Mouse (Mus musculus) MEL (cell line): ENCODE measurements around the gene Ptms.

ENCODE experiments used
- CTCF ChIP-seq, 3 experiments: IDR thresholded peaks in 2 of 3; conservative IDR thresholded peaks in 1 of 3; 2 replicates each; pipeline ENCODE4 v1.5.1; 2011 to 2012; ENCODE audit warnings: low read length in 3 of 3, low read depth in 2 of 3, mild to moderate bottlenecking in 2 of 3, improper control_type of control experiment in 1 of 3, inconsistent platforms in 1 of 3, mixed read lengths in 1 of 3, moderate library complexity in 1 of 3; ENCODE audit not compliant: control insufficient read depth in 1 of 3, insufficient read depth in 1 of 3, poor library complexity in 1 of 3, severe bottlenecking in 1 of 3
- POLR2A ChIP-seq, 2 experiments: IDR thresholded peaks; 2 replicates each; pipeline ENCODE4 v1.6.1; 2011 to 2012; ENCODE audit warnings: low read length in 2 of 2, mild to moderate bottlenecking in 2 of 2, control low read depth in 1 of 2, improper control_type of control experiment in 1 of 2, low read depth in 1 of 2, moderate library complexity in 1 of 2; ENCODE audit not compliant: control insufficient read depth in 1 of 2, insufficient read depth in 1 of 2, poor library complexity in 1 of 2
- TBP ChIP-seq: IDR thresholded peaks from 2 replicates; pipeline ENCODE4 v1.8.0; 2011; ENCODE audit warnings: low read depth, low read length, improper control_type of control experiment

GRCm38 (mm10) chr6:124910032-124910431, 9.9 kb downstream of the Ptms start:
- TF ChIP-seq TBP (no peak), CTCF (IDR thresholded peaks at IDR 0.05 in 2 of 3, conservative IDR thresholded peaks at IDR 0.05 in 1 of 3; ENCODE audit: control insufficient read depth in 1 of 3, insufficient read depth in 1 of 3, low read depth in 2 of 3, low read length in 3 of 3, poor library complexity in 1 of 3, severe bottlenecking in 1 of 3) (no peak), POLR2A (IDR thresholded peaks at IDR 0.05; ENCODE audit: control insufficient read depth in 1 of 2, insufficient read depth in 1 of 2, low read depth in 1 of 2, low read length in 2 of 2, poor library complexity in 1 of 2) (no peak)
